Comparison of ENCODE assay signal across 8 mouse cellular contexts in the genomic region with DNA sequence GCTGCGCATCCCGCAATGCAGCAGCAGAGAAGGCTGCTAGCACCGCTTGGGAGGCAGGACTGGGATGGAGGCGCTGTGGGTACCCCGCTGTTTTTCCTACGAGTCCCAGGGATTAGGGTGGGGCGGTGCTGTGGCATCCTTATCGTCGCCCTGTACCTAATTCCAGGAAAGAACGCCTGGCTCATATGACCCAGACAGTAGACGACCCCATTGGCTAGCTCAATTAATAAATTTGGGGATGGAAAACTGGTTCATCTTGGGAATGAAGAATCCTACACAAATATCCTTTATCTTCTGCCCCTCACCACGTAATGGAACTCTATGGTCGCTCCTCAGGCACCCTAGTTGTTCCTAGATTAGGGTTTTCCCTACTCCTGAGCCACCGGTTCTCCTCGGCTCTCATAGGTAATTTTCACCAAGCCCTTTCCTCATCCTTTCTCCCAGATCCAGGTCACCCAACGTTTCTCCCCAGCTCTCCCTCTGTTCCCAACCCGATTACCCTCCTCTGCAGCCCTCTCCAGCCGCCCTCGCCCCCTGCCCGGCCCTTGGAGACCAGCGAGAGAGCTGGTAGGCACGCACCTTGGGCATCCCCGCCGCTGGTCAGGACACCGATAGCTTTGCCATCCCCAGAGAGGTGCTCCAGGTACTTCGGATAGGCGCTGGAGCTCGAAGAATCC. TPM values are rescaled to one million over a fixed set of nuclear protein-coding genes. Genes with fewer than 3 reads are reported as not detected.
DNase-seq lines count a peak whose midpoint lies in the region; ATAC-seq and TF ChIP-seq lines count a peak whose summit lies in the region.

No protein-coding gene starts in this region.

- peak overlapping the region; percentile 58 for H3K9ac ChIP-seq in embryonic facial prominence, embryonic 12.5 days
- peak overlapping the region; percentile 62 for H3K9ac ChIP-seq in limb, embryonic 12.5 days (replicated peaks)

- peak overlapping the region; percentile 84 for H3K4me3 ChIP-seq in bone marrow macrophage, adult 2 months (ENCODE audit: insufficient read depth, low read length)
- peak overlapping the region; percentile 50 for H3K4me3 ChIP-seq in embryonic facial prominence, embryonic 12.5 days
- peak overlapping the region; percentile 53 for H3K4me3 ChIP-seq in limb, embryonic 12.5 days (replicated peaks)
- peak overlapping the region; percentile 56 for H3K4me3 ChIP-seq in olfactory bulb, adult 2 months (ENCODE audit: insufficient read depth, low read depth, low read length)

- H3K27ac ChIP-seq in bone marrow macrophage, adult 2 months (ENCODE audit: insufficient read depth, low read depth, low read length): peak overlapping the region; percentile 32; the same call in 1 of the 2 replicates
- H3K27ac ChIP-seq in embryonic facial prominence, embryonic 12.5 days: no peak overlapping the region
- H3K27ac ChIP-seq in limb, embryonic 12.5 days: no peak overlapping the region
- H3K27ac ChIP-seq in olfactory bulb, adult 2 months (ENCODE audit: insufficient read depth, low read depth, low read length): peak overlapping the region; percentile 68

- TF ChIP-seq POLR2A in bone marrow macrophage, adult 2 months (IDR thresholded peaks at IDR 0.05; ENCODE audit: borderline replicate concordance, low read depth, low read length): no peak; the same call in 1 of the 2 replicates
- TF ChIP-seq POLR2A in olfactory bulb, adult 2 months (IDR thresholded peaks at IDR 0.05; ENCODE audit: insufficient read depth, low read depth, low read length): no peak

- TF ChIP-seq CTCF in bone marrow macrophage, adult 2 months (IDR thresholded peaks at IDR 0.05; ENCODE audit: low read depth, low read length): no peak
- TF ChIP-seq CTCF in olfactory bulb, adult 2 months (IDR thresholded peaks at IDR 0.05; ENCODE audit: insufficient read depth, low read depth, low read length): no peak

- H3K9me3 ChIP-seq in embryonic facial prominence, embryonic 12.5 days: no peaks in the 10 kb centered on the region
- no peaks in the 10 kb centered on the region for H3K9me3 ChIP-seq in limb, embryonic 12.5 days

- peaks cover 9% of the 10 kb centered on the region; the same call in 1 of the 2 replicates for H3K27me3 ChIP-seq in embryonic facial prominence, embryonic 12.5 days
- peaks cover 18% of the 10 kb centered on the region for H3K27me3 ChIP-seq in limb, embryonic 12.5 days

- peaks cover 12% of the 10 kb centered on the region; the same call in 1 of the 2 replicates for H3K4me1 ChIP-seq in bone marrow macrophage, adult 2 months (ENCODE audit: control insufficient read depth, insufficient read depth, low read length)
- peaks cover 8% of the 10 kb centered on the region for H3K4me1 ChIP-seq in embryonic facial prominence, embryonic 12.5 days
- peaks cover 11% of the 10 kb centered on the region; the same call in 1 of the 2 replicates for H3K4me1 ChIP-seq in limb, embryonic 12.5 days (replicated peaks)
- peaks cover 10% of the 10 kb centered on the region for H3K4me1 ChIP-seq in olfactory bulb, adult 2 months (ENCODE audit: control insufficient read depth, insufficient read depth, low read length)

- peak; percentile 42 for DNase-seq in left cerebral cortex, adult 18-20 months (ENCODE audit: low spot score in 2 of 2)
- no peak for DNase-seq in left cerebral cortex, adult 8-10 months (ENCODE audit: low spot score in 2 of 2)
- DNase-seq in adrenal gland, adult 8-10 months: no peak
- no peak for DNase-seq in T-cell, adult 2 months (ENCODE audit: low spot score)

- peak overlapping the region; percentile 100 for H3K4me2 ChIP-seq in embryonic facial prominence, embryonic 12.5 days (replicated peaks)
- peak overlapping the region; percentile 99 for H3K4me2 ChIP-seq in limb, embryonic 12.5 days

- no peaks in the 10 kb centered on the region for H3K36me3 ChIP-seq in embryonic facial prominence, embryonic 12.5 days
- H3K36me3 ChIP-seq in limb, embryonic 12.5 days: no peaks in the 10 kb centered on the region

- ATAC-seq in embryonic facial prominence, embryonic 12.5 days (ENCODE audit: insufficient number of reproducible peaks, insufficient read depth, low FRiP score, low TSS enrichment): peak; percentile 39; the same call in 1 of the 2 replicates
- ATAC-seq in limb, embryonic 12.5 days (ENCODE audit: insufficient number of reproducible peaks, insufficient read depth, low FRiP score, low TSS enrichment, low read depth): peak; percentile 47

- under 1% methylated on average over 28 of the region's 28 CpGs for whole genome bisulfite sequencing in embryonic facial prominence, embryonic 12.5 days
- WGBS in limb, embryonic 12.5 days: under 1% methylated on average over 28 of the region's 28 CpGs
- under 1% methylated on average over 28 of the region's 28 CpGs for WGBS in olfactory bulb, adult 2 months

RNA-seq across cellular contexts. Expression of a gene that starts 0.4 kb away (rescaled TPM):
- total RNA-seq in left cerebral cortex, adult 18-20 months (2021): 100 to 1,000 TPM; 318 to 320 TPM
- 100 to 1,000 TPM; 296 to 305 (median 299) TPM for total RNA-seq in left cerebral cortex, adult 8-10 months (2022)
- polyA plus RNA-seq in bone marrow macrophage, adult 2 months (2012; ENCODE audit: insufficient read depth, insufficient read length, missing spikeins): 35.8 and 49.3 TPM in 2 replicates
- polyA plus RNA-seq in embryonic facial prominence, embryonic 12.5 days (2016; fragmentation: Nextera tagmentation; extraction: Ambion mirVana): 15.2 and 18.7 TPM in 2 replicates
- 8.7 and 10.2 TPM in 2 replicates for polyA plus RNA-seq in limb, embryonic 12.5 days (2016; fragmentation: Nextera tagmentation; extraction: Ambion mirVana)
- polyA plus RNA-seq in olfactory bulb, adult 2 months (2012; ENCODE audit: insufficient read depth, insufficient read length, low replicate concordance, missing spikeins): 150 and 420 TPM in 2 replicates
- total RNA-seq in adrenal gland, adult 8-10 months (2022): 10 to 100 TPM; 47.7 to 91.4 (median 68.9) TPM

Comparison
In these comparisons a context has a peak if more than half of its experiments do, and no peak if none do; other contexts are left out.
1. DNase-seq: peak in left cerebral cortex, adult 18-20 months (2 of 2); none in left cerebral cortex, adult 8-10 months (0 of 2), adrenal gland, adult 8-10 months (single experiment) and T-cell, adult 2 months (single experiment).
2. H3K27ac ChIP-seq: peak in bone marrow macrophage, adult 2 months (single experiment) and olfactory bulb, adult 2 months (single experiment); none in embryonic facial prominence, embryonic 12.5 days (single experiment) and limb, embryonic 12.5 days (single experiment).
3. Peak in every context shown above with its lines, with median percentiles within 50 percentile points of each other: H3K4me3 ChIP-seq.